Mouse (Mus musculus): ENCODE data around the gene Hpse2.
A peak's percentile ranks its signal among the peaks of the same experiment; 100 is the strongest.

Hpse2 gene

DNA sequence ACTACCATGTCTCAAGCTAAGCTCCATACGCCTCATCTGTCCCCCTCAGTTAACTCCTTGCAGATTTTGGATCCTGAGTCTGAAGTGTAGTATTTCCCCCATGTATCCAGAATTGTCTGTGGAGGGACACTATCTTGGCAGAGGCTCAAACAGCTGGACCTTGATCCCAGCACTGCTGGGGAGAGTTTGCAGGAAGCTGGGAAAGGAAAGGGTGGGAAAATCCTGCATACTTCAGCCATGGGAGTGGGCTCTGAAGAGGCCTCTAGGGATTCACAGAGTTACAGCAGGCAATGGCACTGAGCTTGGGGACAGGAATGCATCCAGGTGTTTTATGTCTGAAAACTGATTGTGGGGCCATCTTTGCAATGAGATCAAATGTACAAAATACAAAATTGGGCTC is 450.6 kb downstream of the Hpse2 start:
- DNase-seq, result no peak

DNA sequence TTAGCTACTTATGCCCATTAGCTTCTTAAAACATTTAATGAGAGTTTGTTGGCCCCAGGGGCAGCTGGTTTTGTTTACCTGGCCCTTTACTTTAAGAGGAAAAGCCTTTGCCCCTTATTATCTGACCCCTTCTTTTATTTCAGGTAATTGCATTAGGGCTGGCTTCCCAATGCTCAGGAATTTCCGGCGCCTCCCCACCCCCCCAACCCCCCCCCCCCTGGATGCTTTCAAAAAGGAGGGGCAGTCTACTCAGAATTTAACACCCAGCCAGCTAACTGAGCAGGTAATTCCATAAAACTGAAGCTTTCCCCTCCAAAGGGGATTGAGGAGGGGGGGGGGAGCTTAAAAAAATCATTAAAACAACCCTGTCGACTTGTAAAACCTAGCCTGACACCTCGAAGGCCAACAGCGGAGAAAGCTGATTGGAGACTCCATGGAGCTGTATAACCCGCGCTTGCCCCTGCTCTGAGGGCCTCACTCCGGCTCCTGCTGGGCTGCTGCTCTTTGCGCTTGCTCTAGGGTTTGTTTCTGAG is 451.4 kb downstream of the Hpse2 start:
- no peak for DNase-seq

DNA sequence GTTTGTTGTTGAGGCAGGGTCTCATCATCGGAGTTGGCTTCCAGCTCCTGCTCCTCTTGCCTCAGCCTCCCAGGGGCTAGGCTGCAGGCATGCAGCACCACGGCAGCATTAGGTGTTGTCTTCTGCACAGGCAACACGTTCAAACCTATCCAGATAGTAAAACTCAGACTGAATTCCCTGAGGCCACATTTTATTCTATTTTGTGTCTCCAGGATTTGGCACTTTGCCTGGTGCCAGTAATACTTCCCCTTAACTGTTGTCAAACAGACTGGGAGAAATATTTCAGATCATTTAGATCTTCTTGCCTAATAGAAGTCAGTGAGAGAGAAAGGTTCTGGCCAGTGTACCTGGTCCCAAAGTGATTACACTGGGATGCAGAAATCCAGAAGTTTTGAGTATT is 458.5 kb downstream of the Hpse2 start:
- no peak for DNase-seq

DNA sequence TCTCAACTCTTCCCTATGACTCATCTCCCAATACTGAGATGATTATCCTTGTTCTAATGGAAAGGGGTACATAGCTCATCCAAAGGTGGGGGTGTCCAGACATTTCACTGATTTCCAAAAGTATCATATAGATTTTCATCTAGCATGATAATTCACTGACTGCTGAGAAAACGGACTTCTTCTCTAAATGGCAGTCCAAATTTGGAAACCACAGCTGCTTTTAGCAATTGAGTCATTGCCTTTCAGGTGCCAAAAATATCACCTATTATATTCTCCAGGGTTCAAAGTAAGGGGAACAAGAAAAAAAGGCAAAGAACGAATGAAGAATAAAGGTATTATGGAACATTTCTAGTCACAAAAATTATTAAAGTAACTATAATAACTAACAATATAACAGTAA is 459.9 kb downstream of the Hpse2 start:
- no peak for DNase-seq

DNA sequence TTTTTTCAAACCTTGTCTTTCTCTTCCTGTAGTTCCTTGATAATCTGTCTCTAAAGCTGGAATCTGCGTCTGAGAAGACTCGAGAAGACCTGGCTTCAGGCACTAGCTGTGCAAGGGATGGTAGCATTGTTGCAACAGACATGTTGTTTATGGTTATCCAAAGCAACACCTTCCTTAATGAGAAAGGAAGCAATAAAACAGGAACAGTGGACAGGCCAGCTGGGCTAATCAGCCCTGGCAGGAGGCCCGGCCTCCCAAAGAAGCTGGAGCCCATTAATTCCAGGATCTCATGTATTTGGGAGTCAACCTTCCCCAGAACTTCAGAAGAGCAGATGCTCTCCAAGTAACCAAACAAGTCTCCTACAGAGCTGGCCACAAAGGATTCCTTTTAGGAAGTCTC is 465.5 kb downstream of the Hpse2 start:
- no peak for DNase-seq

DNA sequence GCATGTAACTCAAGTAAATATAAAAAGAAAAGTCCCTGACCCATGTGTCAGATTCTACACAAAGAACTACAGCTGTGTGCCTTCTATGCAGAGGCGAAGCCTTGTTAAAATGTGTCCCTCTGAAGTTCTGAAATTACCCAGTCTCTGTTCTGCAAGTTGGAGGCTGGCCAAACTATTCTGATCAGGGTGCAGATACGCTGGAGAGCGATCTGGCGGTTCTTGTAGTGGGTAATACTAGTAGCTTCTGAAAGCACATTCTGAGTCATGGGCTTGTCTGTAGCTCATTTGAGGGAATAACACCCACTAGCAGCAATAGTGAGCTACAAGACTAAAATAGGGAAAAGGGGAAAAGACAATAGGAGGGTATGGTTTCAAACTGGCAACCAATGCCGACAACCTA is 474.5 kb downstream of the Hpse2 start:
- DNase-seq, result no peak

DNA sequence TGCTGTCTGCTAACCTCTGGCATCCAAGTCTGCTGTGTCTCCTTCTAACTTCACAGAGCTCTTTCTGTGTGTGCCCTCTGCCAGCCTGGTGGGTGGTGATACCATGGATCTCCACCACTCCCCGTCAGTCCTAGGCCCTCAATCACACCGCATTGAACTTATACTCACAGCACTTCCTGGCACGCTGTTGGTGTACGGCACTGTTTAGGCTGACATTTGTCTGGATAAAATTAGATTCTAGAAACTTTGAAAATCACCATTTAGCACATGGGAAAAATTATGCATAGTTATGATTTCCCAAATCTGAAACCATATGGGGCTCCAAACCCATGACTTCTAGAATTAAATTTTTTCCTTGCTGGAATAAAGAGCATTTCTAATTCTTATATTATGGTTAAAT is 478.4 kb downstream of the Hpse2 start:
- DNase-seq, result peak; percentile 12

DNA sequence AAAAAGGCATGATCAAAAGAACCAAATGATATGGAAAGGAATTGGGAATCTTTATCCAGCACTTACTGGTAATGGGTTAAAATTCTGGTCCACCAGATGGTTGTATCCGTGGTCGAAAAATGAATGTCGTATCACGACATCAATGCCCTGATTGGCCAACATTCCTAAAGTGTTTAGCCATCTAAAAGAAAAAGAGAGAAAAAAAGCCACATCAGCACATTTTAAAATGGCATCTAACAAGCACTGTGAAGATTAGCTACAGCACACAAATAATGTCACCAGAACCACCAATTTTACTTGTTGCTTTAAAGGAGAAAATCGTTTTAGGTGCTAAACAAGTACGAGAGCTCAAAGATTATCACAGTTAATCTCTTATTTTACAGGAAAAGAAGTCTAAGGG is 479.6 kb downstream of the Hpse2 start:
- no peak for DNase-seq

DNA sequence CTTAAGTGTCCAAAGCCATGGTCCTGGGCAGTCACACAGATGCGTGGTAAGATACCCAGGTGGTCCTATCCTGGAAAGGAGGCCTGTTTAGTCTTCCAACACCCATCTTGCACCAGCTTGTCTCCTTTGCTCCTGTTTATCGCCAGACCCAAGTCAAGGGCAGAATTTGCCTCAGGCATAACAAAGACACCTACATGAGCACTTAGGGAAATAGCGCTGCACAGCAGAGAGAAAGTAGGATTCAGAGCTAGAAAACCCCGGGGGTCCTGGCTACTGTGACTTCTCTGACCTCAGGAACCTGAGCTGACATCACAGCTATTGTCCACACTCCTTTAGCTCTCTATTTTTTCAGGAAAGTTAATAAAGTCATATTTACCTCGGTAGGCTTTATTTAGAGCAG is 481.8 kb downstream of the Hpse2 start:
- no peak for DNase-seq

DNA sequence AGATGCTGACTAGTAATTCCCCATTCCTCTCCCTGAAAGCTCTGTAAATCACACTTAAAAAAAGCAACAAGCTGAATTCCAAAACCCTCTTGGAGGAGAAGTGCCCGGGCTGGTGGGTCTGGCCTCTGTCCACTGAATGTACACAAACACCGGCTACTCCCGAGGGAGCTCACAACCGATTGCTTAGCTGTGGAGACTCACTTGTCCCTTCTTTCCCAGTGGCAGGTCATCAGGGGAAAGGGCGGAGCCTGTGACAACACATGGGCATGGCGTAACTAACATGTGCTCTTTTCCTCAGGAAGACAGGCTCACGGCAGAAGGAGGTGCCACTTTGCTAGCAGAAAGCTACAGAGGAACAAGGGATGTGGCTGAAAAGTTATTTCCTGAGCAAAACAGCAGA is 483.4 kb downstream of the Hpse2 start:
- no peak for DNase-seq

DNA sequence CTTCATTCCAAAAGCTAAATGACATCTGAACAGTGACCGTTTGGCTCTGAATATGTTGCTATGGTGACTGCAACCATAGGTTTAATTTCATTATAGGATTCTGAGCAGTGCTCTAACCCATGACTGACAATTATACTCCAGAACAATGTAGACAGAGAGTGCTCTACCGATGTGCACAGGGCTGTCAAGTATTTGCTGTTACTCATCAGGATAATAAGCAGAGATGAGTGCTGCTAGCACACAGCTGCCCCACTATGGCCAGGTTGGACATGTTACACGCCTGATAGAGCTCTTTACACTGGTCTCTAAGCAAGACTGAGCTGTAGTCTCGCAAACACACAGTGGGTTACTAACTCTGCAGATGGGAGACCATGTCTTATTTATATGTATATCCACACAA is 483.9 kb downstream of the Hpse2 start:
- DNase-seq, result no peak

DNA sequence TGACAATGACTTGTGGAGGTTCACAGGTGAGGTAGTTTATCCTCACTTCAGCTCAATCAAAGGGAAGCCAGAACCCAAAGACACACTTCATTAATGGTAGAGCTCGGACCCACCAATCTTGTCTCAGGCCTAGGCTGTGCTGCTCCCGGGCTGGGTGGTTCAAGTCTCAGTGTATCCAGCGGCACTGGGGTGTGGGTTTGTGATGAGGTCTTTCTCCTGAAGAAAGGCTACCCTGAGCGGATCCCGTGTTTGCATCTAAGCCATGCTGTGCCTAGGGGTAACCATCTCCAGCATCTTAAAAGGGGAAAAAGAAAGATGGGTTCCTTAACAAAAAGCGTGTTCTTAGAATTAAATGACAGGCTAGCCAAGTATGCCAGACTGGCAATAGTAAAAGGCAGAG is 484.3 kb downstream of the Hpse2 start:
- DNase-seq, result no peak

DNA sequence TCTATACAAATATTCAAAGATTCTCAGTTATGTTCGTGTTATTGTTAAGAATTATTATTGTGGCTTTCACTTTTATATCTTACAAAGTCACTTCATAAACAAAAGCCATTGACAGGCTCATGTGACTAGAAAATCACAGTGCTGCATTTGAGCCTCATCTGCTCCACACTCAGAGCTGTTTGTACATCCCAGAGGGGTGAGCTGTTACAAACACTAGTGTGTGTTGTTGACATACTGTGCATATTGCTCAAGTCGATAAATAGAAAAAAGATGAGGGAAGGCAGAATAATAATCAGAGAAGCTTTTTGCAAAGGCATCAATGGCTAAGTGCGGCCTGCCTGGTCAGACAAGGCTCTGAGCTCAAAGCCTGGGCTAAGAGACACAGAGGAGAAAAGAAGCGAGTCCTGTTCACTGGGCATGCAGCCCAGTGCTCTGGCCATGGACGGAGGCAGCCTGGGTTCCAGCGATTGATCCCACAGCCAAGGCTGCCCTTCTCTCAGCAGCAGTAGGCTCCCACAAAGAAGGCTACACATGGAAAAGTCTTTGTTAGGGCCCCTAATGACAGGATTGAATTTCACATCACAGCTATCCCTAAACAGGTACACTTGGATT is 485.6 kb downstream of the Hpse2 start:
- DNase-seq, result peak; percentile 35

DNA sequence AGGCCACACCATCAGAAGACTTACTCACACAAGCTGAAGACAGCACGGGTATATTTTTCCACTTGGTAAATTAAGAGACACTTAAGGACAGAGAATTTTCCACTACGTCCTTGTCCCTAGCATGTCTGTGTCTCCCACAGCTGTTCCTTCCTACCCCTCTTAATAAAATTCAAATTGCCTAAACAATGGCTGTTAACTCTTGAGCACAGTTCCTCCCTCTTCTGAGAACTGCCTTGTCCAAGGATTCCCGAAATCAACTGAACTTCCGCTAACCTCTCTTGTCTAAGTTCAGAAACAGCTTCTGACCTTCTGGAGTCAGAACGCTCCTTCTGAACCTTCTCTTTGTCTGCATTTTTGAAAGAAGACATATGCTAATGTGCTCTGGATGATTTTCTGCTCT is 496.6 kb downstream of the Hpse2 start:
- no peak for DNase-seq

DNA sequence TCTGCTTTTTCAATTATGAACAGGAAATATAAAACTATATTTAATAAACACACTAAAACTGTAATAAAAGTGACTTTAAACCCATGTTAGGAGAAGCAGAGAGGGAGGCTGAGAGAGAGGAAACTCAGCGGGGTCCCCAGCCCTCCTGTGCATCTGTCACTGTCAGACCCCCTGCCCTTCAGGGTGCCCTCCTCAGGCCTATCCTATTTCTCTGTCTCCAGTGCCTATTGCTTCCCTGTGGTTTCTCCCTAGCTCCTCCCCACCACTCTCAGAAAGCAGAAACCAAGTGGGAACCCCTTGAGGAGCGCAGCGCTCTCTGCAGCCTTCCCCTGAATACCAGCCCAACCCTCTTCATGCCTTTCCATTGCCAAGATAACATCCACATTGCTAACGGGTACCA is 510.5 kb downstream of the Hpse2 start:
- DNase-seq, result no peak

DNA sequence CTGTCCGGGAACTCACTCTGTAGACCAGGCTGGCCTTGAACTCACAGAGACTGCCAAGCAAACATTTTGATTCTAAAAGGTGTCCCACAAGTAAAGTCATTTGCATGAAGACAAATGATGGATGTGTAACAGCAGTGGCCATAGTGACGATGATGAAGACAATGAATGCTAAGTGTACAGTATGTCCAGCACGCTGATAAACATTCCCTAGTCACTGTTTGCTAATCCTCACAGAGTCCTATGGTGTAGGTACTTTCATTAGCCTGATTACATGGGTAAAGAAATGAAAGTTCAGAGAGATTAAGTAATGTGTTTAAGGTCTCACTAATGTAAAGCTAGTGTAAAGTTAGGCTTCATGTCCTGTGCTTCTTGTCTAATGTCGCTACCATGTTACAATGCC is 511.6 kb downstream of the Hpse2 start:
- no peak for DNase-seq

DNA sequence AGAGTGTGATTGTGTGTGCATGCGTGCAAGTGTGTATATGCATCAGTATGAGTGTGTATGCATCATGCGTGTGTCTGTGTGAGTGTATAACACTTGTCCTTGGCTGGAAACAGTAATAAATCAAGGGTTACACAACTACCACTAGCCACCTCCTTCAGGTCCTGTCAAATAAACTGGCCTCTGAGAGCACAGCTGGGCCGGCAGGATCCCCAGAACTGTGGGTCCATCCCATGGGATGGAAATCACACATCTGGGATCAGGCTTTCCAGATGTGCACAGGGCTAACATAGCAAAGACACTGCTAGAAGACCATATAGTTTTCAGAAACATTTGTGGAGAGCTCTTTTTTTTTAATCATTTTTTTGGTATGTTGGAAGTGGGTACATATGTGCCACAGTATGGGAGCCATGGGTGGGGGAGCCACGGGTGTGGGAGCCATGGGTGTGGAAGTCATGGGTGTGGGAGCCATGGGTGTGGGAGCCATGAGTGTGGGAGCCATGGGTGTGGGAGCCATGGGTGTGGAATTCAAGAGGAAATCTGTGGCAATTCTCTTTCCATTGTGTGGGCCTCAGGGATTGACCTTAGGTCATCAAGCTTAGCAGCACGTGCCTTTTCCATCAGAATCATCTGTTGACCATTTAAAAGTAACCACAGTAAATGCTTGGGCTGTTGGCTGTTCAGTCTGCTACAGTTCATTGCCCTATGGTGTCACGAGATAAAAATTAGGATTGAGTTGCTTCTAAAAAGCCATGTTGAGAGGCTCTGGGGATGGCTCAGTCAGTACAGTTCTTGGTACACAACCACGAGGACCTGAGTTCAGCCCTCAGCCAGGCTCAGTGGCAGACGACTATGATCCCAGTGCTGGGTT is 518.3 kb downstream of the Hpse2 start:
- DNase-seq, result no peak

DNA sequence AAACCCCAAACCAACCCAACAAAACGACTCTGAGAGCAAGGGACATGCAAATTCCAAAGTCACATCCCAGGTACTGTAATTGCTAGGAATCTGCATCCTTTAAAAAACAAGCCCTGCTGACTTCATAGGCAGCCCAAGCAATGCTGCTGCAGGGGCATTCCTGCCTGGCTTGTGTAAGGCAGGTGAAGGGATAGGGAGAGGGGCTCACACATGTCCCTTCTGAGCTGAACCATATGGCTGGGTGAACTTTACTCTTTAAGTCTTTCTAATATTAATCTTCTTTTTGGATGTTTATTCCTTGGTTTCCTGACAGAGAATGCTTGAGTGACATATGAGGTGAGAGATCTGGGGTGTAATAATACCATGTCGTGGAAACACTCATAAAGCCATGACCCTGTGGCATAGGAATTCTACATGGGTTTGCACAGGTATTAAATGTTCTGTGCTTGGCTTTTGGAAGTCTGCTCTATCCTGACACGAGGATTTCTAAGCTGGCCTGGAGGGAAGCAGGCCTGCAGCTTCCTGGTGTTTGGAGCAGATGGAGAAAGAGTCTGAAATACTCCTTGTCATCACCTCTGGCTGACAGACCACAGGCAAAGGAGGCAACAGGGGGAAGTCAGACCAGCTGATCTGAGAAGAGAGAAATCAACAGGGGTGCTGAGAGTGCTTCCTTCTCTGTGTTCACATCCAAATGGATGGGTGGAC is 519.0 kb downstream of the Hpse2 start:
- DNase-seq, result no peak

DNA sequence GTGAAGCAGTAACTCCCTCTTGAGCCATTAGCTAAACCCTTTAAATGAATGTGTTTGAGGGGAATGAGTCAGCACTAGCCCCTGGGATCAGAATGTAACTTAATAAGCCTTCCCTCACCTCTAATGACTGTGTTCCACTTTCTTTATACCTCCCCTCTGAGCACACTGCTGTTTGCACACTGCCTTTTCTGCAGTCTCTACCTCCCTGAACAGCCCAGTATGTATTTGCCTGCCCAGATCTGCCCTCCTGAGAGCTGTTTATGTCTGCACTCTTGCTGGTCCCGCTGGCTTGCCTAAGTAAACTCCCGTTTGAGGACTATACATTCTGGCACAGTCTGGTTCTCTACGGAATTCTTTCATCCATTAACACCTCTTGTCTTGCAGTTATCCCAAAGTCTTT is 525.1 kb downstream of the Hpse2 start:
- DNase-seq, result no peak

DNA sequence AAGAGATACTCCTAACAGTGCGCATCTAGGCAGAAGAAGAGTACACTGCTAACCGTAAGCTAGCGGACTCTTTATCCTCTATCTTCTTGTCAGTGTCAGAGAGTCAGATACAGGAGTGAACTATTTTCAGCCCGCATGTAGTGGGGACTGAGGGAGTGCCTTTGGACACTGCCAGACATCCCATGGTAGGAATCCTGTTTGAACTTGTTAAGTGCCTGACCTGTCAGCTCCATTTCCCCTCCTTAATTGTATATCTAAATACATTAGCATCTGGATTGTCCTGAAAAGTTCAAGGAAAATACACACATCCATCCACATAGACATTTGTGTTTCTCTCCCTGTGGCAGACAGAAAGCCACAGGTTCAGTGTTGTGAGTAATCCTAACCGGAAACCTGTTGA is 531.1 kb downstream of the Hpse2 start:
- DNase-seq, result no peak

DNA sequence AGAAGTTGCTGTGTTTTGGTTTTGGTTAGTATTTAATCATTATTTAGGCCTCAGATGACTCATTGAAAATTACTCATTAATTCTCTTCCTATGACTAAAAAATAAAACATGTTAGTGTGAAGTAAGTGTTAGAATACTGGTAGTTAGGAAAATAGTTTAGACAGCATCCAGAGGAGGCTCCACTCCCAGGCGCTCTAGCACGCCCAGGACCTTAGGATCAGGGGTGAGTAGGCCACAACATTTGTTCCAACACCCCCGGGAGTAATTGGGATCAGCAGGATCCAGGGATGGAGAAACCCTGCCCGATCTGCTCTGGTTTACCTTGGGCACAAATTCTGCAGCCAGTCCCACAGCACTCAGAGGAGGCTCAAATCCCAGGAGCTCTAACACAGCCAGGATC is 532.5 kb downstream of the Hpse2 start:
- no peak for DNase-seq

DNA sequence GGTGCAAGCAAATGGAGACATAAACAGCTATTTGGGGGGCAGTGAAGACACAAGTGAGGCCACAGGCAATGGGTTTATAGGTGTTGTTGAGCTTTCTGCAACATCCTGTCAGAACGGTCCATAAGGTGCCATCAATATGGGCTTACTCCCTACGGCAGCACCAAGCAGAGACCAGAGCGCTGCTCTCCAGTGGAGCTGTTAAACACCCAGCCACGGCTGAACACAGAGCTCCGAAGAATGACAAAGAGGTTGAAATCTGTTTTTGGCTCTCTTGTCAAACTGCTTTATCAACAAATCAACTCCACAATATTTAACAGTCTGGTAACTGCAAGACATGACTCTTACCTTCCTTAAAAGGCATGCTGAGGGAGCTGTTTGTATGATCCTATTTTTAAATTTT is 537.7 kb downstream of the Hpse2 start:
- no peak for DNase-seq

DNA sequence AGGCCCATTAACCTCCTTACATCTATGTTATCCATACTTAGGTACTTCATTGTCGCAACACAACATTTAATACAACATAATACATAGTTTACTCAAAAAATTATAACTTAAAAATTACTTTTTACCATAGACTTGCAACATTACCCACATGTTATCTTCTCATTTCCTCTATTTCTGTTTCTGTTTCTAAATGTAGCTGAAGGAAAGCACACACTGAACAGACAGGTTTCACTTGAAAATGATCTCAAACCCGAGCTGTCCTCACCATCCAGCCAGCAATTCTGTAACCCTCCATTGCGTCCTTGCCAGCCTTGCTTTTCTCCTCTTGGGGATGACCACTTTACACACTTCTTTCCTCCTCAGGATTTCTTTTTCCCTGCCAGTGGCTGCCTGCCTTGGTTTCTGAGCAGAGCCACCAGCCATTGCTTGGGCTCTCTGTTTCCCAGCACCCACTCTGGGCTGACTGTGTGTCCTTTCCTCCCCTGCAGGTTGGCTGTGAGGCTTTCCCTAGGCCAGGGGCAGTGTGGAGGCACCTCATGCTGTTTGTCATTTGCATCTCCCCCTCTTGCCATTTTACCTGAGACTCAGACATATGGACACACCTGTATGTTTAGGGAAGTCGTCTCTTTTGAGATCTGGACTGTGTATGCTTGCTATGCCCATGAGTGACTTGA is 548.4 kb downstream of the Hpse2 start:
- DNase-seq, result no peak

Data from right cerebral cortex, postnatal 25 days (tissue).